Mouse (Mus musculus) CD4-positive, CD25-positive, alpha-beta regulatory T cell, adult 2 months (primary cell): ENCODE results near the gene Tulp2.
A peak's percentile ranks its signal among the peaks of the same experiment; 100 is the strongest.

Source experiments
- DNase-seq: peaks from one replicate; pipeline ENCODE4 v3.0.0-alpha.2; 2012; ENCODE audit warnings: low read depth, low spot score

The Tulp2 gene

GRCm38 (mm10) chr7:45521728-45522184 lies 40.1 kb downstream of the Tulp2 start:
- DNase-seq, result peak; percentile 96

DNA sequence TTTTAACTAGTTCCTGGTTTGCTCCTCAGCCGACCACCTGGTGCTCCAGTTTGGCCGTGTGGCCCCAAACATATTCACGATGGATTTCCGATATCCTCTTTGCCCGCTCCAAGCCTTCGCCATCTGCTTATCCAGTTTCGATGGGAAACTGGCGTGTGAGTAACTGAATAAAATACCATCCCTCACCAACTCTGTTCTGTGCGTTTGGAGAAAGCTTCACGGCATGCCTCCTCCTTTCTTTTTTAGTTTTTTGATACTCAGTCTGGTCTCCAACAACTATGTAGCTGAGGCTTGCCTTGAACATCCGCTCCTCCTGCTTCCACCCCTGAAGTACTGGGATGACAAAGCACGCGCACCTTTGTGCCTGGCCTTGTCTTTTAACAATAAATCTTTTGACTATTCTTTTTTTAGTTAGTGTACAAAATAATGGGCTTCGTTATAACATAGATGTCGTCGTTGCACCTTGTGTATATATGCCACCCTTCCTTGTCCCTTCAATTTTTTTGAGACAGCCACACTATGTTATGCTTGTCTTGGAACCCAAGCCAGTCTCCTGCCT lies 40.6 kb downstream of the Tulp2 start:
- DNase-seq, result peak; percentile 48

- peak; percentile 51 for DNase-seq
Observed at GRCm38 (mm10) chr7:45522957-45523676, 41.4 kb downstream of the Tulp2 start.

GRCm38 (mm10) chr7:45523678-45524170 lies 42.0 kb downstream of the Tulp2 start:
- peak; percentile 43 for DNase-seq

DNA sequence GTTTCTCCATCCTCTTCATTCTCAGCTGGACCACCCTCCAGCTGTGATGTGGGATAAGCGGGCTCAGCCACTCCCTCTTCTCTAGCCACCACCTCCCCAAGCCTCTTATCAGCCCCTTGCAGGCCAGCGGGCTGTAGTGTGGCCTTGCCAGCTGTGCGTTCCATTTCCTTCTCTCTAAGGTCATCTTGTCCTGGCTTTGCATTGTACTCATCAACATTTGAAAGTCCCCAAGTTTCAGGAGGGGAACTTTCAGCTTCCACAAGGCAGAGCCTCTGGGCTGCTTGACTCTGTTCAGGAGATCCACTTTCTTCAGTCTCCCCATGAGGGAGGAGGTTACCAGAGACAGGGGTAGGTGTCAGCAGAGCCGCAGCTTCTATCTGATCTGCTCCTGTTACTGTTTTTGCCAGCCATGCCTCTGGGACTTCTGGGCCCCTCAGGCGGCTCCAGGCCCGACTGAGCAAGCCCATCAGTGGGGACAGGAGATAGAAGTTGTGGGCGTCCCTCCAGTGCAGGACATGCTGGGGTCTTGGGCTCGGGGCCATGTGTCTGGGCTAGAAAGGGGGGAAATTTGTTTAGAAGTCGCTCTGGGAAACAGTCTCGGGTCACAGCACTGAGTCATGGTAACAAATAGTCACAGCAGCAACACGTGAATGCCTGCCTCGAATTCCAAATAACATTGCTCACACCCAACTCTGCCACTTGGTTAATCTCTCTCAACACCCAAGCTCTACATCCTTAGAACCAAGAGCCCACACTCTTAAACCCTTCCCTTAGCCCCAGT lies 43.4 kb downstream of the Tulp2 start:
- DNase-seq, result peak; percentile 54

GRCm38 (mm10) chr7:45525809-45526473 lies 44.3 kb downstream of the Tulp2 start, which contains the start of the genes Ppp1r15a and Plekha4:
Ppp1r15a (minus strand) TSS chr7:45526268.
Plekha4 (plus strand) TSS chr7:45526330.
- DNase-seq, result peak; percentile 98

DNA sequence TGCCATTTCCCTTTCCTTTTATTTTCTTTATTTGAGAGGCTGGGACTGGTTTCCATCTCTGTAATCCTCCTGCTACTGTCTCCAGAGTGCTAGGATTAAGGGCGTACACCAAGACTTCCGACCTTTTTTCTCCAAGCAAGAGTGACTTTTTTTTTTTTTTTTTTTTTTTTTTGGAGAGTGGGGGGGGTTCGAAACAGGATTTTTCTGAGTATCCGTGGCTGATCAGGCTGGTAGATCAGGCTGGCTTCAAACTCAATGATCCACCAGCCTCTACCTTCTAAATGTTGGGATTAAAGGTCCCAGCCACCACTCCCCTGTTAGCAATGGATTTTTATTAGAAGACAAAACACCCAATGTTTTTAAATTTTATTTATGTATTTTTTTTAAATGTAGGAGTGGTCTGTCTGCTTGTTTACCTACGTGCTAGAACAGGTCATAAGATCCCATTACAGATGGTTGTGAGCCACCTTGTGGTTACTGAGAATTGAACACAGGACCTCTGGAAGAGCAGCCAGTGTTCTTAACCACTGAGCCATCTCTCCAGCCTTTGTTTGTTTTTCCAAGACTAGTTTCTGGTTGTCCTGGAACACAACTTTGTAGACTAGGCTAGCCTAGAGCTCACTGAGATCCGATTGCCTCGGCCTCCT lies 44.9 kb downstream of the Tulp2 start:
- peak; percentile 72 for DNase-seq

DNA sequence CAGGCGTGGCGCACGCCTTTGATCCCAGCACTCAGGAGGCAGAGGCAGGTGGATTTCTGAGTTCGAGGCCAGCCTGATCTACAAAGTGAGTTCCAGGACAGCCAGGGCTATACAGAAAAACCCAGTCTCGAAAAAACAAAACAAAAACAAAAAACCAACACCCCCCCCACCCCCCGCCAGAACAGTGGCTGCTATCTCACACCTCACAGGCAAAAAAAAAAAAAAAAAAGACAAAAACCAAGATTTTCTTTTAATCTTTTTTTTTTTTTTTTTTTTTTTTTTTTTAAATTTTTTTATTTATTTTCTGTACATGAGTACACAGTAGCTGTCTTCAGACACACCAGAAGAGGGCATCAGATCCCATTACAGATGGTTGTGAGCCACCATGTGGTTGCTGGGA lies 45.5 kb downstream of the Tulp2 start:
- DNase-seq, result peak; percentile 39

DNA sequence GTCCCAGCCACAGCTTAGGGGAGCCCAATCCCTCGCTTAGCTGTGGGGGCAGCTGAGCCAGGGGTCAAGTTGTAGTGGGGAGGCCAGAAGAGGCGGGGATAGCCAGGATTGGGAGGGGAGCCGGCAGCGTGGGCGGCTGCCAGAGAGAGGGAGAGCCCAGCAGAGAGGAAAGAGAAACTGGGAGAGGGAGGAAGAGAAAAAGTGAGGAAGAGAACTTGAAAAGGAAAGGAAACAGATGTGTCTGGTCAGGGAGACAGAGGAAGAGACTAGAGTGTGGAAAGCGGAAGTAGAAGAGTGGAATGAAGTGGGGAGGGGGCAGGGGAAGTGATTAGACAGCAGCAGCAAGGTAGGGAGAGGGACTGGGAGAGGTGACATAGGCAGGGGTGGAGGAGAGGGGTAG lies 47.8 kb downstream of the Tulp2 start:
- DNase-seq, result peak; percentile 19

- no peak for DNase-seq
Observed at GRCm38 (mm10) chr7:45530643-45531042, 49.0 kb downstream of the Tulp2 start.

GRCm38 (mm10) chr7:45535676-45536075 lies 54.0 kb downstream of the Tulp2 start:
- no peak for DNase-seq

DNA sequence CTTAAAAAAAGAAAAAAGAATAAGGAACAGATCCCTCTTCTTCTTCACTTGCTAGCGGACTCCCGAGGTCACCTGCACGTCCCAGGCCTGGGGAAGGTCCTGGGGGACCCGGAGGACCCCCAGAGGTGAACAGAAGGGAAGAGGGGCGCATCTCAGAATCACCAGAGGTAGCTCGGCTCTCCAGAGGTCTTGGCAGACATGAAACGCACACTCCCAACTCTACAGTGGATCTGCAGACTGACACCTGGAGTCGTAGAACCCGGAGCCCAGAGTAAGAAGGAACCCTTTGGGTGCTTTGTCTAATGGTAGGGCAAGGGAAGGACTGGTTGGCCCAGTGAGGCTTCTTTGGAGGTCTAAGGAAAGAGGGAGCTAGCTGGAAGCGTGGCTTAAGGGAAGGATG lies 55.9 kb downstream of the Tulp2 start:
- no peak for DNase-seq

- DNase-seq, result no peak
Observed at GRCm38 (mm10) chr7:45538163-45539041, 56.7 kb downstream of the Tulp2 start.

DNA sequence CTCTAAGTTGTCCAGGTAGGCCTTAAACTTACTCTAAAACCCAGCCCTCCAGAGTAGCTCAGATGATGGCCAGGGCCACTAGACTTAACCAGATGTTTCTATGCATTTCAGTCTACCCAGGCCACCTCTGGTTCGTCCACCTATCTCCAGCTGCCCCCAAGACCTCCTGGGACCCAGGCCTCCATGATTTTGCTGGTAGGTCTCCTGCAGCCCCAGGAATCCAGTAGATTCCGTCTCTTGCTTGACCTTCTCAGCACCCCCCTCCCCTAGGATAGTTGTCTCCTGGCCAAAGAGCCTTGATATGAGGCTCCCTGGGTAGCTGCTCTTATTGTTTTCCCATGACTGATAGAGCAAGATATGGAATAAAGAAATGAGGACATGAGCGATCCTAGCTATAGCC lies 57.4 kb downstream of the Tulp2 start:
- no peak for DNase-seq

DNA sequence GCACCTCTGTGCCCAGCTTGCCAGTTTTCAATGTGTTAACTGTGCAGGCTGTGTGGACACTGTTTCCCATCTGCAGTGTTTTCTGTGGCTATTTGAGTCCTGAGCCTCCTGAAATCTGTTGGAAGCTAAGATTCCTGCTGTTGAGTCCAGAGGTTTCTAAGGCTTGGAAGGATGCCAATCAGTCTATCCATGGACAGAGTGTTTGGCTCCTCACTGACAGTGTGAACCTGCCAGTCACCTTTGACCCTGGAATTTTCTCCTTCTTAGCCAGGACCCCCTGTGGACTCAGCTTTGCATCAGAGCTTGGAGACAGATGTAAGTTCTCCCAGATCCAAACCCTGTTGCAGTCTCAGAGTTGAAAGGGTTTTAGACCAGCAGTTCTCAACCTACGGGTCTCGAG lies 58.5 kb downstream of the Tulp2 start:
- DNase-seq, result no peak

DNA sequence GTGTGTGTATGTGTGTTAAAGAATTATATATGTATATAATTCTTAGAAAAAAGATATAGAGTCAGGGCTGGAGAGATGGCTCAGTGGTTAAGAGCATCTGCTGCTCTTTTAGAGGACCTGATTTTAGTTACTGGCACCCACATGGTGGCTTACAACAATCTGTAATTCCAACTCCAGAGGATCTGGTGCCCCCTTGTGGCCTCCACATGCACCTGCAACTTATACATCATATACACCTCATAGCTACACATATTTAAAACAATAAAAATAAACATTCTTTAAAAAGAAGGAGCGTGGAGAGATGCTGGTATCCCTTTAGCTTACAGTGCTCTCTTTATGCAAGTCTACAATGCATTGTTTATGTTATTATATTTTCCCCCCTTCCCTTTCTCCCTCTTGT lies 62.8 kb downstream of the Tulp2 start:
- DNase-seq, result peak; percentile 34

DNA sequence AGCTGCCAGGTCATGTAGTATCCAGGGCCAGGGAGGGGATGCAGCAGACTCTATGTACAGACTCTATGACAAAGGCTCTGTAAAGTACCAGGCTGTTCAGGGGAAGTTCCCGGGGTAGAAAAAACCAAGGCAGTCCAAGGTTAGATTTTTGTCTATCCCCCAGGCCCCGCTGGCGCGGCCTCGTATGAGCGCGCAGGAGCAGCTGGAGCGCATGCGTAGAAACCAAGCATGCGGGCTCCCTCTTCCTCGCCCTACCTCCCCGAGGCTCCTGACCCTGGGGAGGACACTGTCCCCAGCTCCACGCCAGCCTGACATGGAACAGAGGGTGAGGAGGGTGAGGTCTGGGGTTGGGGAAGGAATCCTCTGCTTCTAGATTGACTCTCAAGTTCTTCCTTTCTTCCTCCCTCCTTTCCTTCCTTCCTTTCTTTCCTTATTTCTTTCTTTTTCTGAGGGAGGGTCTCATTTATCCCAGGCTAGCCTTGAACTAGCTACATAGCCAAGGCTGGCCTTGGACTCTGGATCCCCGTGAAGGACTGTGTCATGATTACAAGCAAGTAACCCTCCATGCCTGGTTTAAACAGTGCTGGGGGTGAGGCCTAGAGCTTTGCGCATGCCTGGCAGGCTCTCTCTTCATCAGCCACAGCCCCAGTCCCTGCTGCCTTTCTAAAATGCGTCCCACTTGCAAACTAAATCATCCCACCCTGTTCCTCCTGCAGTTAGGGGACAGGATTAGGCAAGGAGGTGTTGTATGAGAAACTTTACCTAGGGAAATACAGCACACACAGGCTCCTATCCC lies 68.2 kb downstream of the Tulp2 start:
- DNase-seq, result no peak

DNA sequence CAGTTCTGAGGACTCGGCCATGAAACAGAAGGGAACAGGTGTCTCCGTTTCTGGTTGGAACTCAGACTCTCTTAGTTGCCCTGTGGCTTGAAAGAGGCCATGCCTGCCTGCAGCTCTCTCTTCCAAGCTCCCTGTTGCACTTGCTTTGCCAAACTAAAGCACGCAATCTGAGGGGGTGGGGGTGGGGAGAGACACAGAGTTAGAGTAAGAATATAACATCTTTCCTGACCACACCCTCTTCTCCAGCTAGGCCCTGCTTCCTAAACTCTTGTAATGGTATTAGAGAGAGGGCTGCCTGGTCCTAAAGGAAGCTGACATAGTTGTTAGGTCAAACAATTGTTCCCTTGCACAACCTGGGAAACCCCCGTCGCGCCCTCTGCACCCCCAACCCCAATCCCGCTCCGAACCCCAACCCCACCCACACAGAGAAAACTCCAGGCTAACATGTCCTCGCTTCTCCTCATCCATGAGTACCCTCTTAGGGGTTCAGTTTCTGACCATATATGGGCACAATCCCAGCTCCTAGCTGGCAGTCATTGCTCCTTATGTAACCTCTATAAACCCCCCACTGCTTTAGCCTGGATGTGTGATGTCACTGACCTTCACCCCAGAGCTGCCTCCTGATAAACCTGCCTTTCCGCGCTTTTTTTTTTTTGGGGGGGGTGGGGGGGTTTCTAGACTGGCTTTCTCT lies 69.3 kb downstream of the Tulp2 start:
- DNase-seq, result no peak

- DNase-seq, result no peak
Observed at GRCm38 (mm10) chr7:45551512-45551883, 69.8 kb downstream of the Tulp2 start.
